Mouse (Mus musculus) G1E-ER4 (cell line): Measurements from ENCODE around the gene Litaf. TPM values are rescaled to one million over a fixed set of nuclear protein-coding genes. Genes with fewer than 3 reads are reported as not detected.

Source experiments
- GATA1 ChIP-seq: IDR thresholded peaks from one replicate; pipeline ENCODE4 v1.8.0; 2012; ENCODE audit warnings: low read length, inconsistent platforms
- polyA plus RNA-seq: library from polyadenylated mRNA; stranded (reverse); fragments of >175 nt; gene quantifications from 2 replicates; pipeline ENCODE4 v1.2.3, GENCODE M21; 2012

The Litaf gene
- polyA plus RNA-seq, 1 experiment = 0.10 TPM

DNA sequence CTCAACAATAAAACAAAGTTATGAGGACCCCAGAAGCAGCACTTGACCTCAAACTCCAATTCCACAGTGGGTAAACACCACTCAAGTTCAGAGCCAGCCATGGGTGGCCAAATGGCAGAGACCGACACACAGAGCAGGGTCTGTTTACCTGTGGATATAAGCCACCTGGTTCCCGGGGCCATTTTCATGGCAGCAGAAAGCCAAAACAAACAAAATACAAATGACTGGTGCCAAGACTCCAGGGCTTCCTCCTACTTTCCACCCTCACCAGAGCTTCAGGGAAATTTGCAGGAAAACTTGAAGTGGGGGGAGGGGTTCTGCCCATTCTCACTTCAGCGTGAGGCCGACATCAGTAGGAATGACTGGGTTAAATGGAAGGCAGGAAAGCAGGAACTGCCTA lies 75.2 kb downstream of the Litaf start:
- TF ChIP-seq GATA1 = no peak

GRCm38 (mm10) chr16:10989896-10990295 lies 76.1 kb downstream of the Litaf start:
- TF ChIP-seq GATA1 = no peak

GRCm38 (mm10) chr16:10989361-10989760 lies 76.6 kb downstream of the Litaf start:
- TF ChIP-seq GATA1 = no peak

DNA sequence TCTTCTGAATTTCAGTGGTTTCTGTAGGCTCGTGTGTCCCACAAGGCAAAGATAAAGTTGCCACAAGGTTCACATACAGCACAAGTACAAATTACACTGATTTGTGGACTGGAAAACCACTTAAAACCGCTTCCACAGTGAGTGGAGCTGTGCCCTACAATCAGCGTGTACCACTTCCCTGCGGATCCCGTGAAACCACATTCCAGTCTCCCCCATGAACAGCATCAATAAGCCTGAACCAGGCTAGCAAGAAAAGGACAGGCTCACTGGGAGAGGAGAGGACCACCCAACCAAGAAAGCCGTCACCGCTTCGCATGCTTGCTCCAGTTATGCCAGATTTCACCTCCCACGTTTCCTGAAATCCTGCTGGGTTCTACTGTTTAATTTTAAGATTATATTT lies 77.7 kb downstream of the Litaf start:
- no peak for TF ChIP-seq GATA1

DNA sequence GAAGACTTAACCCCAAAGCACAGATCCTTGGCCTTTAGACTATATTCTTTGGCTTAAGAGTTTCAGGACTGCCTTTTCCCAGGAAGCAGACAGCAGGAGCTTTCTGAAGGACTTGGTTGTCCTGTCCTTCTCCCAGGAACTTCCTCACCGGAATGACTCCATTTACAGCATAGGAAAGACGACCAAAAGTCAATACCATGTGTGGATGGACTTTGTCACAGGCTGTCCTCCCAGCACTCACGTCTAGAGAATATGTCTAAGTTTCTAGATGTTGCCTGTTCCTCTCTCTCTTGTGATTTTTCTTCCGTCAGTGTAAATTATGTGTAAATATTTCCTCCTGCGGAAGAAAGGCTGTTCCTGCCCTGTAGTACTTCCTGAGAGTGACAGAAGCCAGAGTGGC lies 81.4 kb downstream of the Litaf start:
- TF ChIP-seq GATA1 = no peak

DNA sequence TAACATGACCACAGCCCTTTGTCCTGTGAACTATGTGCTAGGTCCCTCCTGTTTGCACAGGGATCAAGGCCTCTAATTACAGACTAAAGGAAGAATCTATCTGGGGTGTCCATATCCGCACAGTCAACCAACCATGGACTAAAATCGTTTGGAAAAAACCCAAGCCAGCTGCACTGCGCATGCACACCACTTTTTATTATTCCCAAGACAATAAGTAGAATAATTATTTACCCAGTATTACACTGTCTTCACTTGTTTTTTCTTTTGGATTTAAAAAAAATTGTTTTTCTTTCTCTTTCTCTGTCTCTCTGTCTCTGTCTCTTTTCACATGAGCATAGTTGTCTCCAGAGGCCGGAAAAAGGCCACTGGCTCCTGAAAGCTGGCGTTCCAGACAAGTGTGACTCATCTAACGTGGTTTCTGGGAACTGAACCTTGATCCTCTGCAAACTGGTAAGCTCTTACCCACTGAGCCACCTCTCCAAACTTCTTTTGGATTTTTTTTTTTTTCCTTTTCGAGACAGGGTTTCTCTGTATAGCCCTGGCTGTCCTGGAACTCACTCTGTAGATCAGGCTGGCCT lies 84.4 kb downstream of the Litaf start:
- no peak for TF ChIP-seq GATA1

- no peak for TF ChIP-seq GATA1
Measured at GRCm38 (mm10) chr16:10979064-10979803, 86.7 kb downstream of the Litaf start.

GRCm38 (mm10) chr16:10977877-10978276 lies 88.1 kb downstream of the Litaf start:
- no peak for TF ChIP-seq GATA1

DNA sequence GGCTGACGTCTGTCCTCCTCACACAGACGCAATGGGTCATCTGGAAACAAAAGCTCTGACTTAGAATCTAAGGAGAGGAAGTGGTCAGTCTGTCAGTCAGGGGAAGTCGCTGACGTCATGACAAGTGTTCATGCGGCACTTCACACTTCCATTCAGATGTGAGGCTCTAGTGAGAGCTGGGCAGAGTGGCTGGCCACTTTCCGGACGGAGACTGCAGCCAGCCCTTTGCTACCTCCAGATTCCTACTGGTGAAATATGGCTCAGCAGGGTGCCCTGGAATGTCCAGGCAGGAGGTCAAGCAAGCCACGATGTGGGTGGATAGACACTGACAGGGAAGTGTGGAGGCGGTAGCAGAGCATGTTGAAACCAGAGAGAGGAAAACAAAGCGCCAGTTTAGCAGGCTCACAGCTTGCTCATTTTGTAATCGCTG lies 89.7 kb downstream of the Litaf start:
- TF ChIP-seq GATA1 = no peak

- no peak for TF ChIP-seq GATA1
Measured at GRCm38 (mm10) chr16:10974939-10975338, 91.0 kb downstream of the Litaf start.

- TF ChIP-seq GATA1 = no peak
Measured at GRCm38 (mm10) chr16:10974037-10974446, 91.9 kb downstream of the Litaf start.

DNA sequence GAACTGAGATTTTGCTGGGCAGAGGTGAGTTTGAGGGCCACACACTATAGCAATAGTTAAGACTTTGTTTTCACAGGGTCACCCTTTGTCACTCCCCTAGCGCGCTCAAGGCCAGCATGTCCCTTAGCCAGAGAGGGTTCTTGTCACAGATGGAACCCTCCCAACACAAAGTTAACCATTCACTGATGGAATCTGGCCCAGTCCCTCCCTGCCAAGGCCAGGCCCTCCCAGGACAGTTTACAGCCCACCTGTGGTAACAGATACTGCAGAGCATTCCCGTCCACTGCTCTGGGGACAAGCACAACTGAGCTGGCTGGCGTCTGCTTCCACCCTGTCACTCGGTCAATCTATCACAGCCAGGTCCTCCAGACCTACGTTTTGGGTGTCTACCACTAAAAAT lies 93.7 kb downstream of the Litaf start:
- no peak for TF ChIP-seq GATA1

GRCm38 (mm10) chr16:10969342-10969741 lies 96.6 kb downstream of the Litaf start:
- TF ChIP-seq GATA1 = no peak

GRCm38 (mm10) chr16:10968299-10968698 lies 97.7 kb downstream of the Litaf start:
- no peak for TF ChIP-seq GATA1

GRCm38 (mm10) chr16:10967756-10968155 lies 98.2 kb downstream of the Litaf start:
- TF ChIP-seq GATA1 = no peak

DNA sequence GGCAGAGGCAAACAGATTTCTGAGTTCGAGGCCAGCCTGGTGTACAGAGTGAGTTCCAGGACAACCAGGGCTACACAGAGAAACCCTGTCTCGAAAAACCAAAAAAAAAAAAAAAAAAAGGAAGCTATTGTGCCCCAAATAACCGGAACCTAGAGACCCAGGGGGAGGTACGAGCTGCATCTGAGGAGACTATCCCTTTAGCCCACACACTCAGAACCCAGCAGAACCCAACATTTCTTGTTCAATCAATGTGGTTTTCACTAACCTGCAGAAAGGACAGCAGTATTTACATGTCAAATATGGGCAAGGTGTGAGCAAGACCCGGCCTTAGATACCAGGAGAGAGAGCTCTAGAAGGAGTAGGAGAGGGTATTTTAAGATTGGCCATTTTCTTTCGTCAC lies 98.9 kb downstream of the Litaf start:
- TF ChIP-seq GATA1 = no peak

DNA sequence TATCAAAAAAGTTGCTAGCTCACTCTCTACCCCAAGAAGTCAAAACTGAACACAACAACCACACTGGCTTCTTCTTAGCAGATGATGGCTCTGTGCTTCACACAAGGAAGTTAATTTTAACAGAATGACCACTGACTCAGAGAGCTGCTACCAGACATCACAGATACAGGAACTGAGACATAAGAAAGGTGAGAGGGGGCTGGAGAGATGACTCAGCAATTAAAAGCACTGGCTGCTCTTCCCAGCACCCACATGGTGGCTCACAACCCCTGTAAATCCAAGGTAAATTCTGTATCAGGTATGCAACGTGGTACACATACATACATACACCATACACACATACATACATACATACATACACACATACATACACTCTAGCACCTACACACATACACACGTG lies 100.9 kb downstream of the Litaf start:
- no peak for TF ChIP-seq GATA1
